Mouse (Mus musculus): Measurements from ENCODE around the gene Kcnk7.
"Not testable (repeated sequence)": the region's sequence is repeated elsewhere in the genome, so short reads cannot be mapped to it uniquely, and the experiment has no call there.

Gene Kcnk7

DNA sequence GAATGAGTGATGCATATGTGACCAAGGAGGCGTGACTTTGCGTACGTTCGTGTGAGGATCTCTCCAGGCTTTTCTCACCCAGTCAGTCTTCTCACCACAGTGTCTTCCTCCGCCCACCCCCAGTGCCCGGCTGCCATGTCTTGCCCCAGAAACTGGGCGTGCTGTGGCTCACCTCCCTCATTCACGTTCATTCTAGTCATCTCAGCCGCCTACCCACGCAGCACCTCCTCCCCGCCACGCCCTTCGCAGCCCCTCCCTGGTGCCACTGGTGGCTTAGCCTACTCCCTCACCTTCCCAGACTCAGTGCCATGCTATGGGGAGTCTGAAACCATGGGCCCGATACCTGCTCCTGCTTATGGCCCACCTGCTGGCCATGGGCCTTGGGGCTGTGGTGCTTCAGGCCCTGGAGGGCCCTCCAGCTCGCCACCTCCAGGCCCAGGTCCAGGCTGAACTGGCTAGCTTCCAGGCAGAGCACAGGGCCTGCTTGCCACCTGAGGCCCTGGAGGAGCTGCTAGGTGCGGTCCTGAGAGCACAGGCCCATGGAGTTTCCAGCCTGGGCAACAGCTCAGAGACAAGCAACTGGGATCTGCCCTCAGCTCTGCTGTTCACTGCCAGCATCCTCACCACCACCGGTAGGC lies at the start of gene Kcnk7:
Gene Kcnk7, plus strand, starts transcription at position 205 of the 638 bp plus-strand sequence.
- no peak for DNase-seq (ENCODE audit: low spot score)

DNA sequence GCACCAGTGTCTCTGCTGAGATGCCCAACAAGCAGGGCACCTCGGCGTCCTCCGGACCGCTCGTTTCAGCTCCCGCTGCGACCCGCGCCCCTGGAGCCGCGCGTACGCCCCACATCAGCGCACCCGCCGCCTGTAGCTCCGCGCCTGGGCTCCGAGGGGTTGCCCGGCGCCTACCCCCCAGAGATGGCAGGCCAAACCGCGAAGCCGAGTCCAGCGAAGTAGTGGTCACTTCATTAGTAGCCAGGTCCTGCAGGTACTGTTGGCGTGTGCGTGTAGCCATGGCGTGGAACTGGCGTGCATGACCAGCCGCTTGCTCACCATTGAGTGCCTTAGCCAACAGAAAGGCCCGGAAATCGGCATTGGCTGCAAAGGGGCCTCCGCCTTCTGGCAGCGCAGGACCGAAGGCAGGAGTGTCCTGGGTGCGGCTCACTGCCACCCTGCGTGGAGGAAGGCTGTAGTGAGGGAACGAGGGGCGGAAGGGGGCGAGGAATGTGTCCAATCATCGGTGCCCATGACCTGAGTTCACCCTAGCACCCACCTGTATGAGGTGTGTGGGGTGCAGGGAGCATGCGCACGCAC lies 49.4 kb upstream of the Kcnk7 start:
- no peak for DNase-seq (ENCODE audit: low spot score)

DNA sequence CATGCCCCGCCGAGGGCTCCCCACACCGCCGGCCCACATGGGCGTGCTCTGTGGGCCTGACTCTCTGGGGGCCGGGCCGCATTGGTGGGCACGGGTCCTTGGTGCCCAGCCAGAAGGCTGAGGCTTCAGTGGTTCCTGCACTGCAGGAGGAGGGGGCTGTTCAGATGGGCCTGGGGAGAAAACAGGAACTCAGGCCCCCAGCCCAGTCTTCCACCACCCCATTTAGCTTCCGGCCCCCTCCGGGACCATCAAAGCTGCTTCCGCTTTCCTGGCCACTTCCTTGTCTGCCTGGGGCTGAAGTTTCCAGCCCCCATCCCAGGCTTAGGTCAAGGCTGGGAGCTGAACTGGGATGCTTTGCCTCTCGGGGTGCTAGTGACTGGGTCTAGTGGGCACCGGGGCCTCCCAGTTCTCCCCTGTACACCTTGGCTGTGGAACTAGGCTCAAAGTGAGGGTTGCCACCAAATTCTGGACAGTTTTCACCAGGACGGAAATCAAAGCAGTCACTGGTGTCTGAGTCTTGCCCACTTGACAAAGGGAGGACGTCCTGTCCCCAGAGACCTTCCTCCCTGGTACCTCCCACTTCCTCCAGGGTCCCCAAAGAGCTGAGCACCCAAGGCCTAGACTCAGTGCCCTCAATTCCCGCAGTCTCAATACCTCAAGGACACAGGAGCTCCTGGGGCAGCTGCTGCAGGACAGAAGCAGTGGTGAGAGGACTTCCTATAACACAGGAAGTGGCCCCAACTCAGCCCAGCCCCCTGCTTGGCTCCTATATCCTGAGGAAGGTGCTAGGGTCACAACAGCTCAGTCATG lies 43.0 kb upstream of the Kcnk7 start:
- no peak for DNase-seq (ENCODE audit: low spot score)

DNA sequence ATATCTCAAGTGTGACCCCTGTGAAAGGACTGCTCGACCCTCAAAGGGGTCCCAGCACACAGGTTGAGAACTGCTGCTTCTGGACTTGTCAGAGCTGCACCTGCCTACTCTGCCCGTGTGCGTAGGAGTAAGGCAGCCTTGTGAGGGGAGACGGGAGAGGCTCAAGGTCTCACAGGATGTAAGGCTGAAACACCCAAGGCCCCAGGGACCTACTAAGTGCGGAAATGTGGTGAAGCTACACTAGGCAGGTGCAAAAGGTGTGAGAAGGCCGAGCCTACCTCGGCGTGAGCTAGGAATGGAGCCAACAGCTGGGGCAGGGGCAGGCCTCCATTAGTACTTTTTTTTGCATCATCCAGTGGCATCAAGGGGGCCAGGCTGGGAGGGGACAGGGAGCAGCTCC lies 41.9 kb upstream of the Kcnk7 start:
- DNase-seq (ENCODE audit: low spot score), result no peak

DNA sequence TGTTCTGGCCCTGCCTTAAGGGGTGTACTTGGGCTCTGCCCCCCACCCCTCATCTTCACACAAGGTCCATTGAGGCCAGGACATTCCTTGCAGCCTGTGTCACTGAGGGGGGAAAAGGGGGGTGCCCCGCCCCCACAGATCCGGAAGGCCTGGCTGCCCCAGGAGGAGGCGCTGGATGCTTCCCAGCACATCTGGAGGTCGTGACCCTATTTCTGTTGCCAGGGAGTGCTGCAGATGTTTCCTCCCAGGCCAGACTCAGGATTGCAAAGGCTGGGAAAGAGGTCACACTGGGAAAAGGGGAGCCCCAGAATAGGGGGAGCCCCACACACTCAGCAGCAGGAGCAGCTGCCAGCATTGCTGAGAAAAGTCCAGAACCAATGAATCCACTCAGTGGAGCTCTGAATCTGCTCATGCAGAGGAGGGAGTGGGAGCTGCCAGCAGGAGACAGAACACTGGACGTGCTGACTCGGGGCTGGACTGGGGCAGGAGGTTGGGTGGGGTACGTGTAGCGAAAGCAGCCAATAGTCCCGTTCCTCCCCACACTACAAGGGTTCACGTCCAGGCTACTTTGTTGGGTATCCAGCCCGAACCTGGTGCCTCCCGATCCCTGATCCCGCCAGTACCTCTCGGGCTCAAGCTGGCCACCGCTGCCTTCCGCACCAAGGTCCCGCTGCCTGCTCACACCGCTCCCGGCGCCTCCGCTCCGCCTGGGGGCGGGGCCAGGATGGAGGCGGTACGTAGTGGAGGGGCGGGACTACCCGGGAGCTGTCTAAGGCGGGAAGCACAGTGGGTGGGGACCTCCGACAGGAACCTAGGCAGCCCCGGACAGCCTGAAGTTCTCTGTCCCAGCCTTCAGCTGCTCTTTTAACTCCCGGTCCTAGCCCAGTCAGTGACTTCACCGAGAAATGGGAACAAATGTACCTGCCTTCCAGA lies 40.9 kb upstream of the Kcnk7 start, which contains the start of gene Sipa1:
Gene Sipa1, minus strand, starts transcription at position 727 of the 933 bp plus-strand sequence.
- DNase-seq (ENCODE audit: low spot score), result peak; percentile 80

DNA sequence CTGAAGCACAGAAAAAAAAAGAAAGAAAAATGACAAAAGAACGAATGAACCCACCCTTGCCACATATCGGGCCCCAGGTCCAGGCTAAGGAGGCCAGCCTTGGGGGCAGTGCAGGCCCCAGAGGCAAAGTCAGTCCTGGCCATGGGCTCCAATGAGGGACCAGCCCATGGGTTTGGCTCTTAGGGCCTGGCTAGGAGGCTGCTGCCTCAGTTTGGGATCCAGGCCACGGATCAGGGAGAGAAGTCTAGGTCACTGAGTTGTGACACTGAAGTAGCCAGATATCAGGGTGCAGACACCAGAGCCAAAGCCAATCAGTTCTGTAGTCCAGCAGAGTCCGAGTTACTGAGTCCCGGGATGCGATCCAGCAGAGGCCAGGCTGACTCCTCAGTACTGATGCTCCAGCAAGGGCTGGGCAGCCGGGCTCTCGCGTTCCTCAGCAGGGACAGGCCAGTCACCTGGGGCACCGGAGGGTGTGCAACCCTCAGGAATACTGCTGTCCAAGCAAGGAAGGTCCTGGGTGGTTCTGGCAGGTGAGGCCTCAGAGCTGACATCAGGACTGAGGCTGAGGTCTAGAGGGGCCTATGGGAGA lies 39.4 kb upstream of the Kcnk7 start:
- DNase-seq (ENCODE audit: low spot score), result no peak

DNA sequence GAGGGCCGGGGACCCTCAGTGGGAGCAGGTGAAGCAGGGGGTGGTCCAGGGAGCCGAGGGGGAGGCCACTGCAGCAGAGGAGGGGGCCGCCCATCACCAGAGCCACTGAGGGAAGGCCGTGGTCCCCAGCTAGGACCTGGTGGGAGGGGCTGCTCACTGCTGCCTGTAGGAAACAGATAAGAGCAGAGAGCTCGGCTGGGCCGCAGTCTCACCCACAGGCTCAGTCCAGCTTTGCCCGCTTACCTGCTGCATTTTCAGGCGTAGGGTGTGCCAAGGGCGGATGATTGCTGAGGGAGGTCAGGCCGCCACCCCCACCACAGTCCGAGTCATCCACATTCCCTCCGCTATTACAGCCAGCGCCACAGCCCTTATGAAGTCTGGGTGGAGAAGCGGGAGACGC lies 38.7 kb upstream of the Kcnk7 start:
- DNase-seq (ENCODE audit: low spot score), result no peak

DNA sequence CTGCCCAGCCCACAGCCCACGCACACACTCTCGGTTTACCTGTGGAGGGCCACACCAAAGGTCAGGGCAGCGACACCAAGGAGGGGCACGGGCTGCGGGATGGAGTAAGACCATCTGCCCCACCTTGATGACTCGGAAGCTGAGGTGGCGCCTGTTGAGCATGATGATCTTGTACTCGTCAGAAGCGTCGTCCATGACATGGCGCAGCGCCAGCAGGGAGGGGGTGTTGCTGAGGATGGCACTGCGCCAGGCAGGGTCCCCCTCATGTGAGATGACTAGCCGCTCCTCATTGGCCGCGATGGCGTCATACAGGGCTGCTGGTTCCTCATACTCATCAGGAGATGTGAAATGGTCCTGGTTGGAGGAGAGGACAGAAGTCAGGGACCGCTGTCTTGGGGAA lies 37.8 kb upstream of the Kcnk7 start:
- DNase-seq (ENCODE audit: low spot score), result no peak

DNA sequence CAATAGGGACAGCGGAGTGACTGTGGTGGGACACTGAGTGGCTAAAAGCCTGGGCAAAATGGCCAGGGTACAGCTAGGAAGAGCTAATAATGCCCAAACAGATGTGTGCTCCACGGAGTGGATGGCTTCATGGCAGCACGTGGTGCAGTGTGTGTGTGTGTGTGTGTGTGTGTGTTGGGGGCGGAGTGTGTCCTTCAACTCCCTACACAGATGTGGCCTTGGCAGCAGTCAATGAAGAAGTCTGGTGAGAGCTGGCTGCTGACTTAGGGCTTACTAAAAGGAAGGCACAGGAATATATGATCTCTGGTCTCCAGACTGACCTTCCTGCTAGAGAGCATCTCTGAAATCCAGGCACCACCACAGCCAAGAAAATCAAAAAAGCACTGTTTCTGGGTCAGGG lies 35.8 kb upstream of the Kcnk7 start:
- DNase-seq (ENCODE audit: low spot score), result no peak

DNA sequence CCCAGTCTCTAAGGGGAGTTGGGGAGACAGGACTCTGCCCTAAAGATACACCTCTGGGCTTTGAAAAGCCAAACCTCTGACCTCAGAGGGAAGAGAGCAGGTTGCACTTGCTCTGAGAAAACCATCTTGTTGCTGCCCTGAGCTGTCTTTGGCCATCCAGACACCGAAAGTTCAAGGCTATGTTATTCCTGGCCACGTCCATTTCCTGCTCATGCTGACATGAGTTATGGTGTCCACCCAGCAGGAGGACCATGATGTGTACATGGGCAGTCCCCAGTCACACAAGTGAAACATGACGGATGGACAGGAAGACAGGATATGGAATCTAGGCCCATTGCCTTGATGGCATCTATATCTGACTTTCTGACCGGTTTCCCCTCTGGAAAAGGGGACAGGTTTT lies 23.7 kb upstream of the Kcnk7 start:
- DNase-seq (ENCODE audit: low spot score), result no peak

DNA sequence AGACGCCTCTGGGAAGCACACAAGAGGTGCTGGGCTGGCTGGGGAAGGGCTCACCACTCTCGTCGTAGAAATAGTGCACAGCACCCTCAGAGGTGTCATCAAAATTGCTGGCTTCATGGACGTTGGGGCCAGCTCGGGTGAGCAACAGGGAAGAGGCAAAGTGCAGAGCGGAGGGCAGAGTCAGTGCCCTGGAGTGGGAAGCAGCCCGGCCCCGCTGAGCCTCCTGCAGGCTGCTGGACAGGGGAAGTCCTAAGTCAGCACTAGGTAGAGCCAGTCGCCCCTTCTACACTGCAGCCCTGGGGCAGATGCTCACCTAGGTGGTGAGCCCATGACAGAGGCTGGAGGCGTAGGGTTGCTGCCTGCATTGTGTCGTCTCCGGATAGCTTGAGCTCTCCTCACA lies 19.9 kb upstream of the Kcnk7 start:
- no peak for DNase-seq (ENCODE audit: low spot score)

DNA sequence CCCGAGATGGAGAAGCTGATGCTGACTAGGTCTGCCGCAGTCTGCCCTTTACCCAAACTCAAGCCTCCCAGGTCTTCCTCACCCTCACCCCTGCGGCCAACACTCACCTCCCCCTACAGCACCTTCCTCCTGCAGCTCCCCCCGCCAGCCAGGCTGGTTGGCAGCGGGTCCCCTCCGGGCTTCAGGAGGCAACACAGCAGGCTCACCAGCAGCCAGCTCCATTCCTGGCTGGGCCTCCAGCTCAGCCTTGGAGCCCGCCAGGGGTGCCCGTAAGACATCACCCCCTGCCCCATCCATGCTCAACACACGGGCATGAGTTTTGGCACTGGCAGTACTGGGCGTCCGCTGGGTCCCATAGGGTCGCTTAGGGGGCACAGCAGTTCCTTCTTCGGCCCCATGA lies 19.2 kb upstream of the Kcnk7 start:
- no peak for DNase-seq (ENCODE audit: low spot score)

DNA sequence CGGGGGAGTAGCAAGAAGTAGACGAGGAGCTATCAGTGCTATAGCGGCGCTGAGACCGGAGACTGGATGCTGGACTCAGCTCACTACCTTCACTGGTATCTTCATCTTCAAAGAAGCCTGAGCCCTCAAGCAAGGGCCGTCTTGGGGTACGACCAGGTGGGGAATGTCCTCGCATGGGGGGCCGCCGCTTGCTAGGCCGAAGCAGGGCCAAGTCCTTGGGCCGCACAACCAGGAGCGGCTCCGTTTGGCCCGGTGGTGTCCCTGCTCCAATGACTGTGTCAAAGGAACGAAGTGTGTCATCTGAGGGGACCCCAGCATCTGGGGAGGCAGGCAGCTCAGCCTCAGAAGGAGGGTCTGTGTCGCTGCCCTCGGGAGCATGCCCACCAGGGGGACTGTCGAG lies 18.7 kb upstream of the Kcnk7 start:
- DNase-seq (ENCODE audit: low spot score), result no peak

DNA sequence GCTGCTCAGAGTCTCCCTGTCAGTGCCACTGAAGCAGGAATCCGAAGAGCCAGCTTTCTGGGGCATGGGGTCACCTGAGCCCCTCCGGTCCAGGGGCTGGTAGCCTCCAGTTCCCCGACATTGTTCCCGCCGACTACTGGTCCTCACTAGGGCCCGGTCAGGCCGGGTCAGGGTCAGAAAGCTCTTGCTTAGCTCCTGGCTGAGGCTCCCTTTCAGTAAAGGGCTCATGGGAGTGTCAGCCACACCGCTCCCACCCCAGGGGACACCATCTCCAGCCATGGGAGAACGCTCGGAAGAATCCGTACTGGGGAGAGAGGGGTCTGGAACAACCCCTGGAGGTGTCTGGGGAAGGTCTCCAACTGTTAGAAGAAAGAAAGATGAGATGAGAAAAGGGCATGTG lies 18.3 kb upstream of the Kcnk7 start:
- no peak for DNase-seq (ENCODE audit: low spot score)

DNA sequence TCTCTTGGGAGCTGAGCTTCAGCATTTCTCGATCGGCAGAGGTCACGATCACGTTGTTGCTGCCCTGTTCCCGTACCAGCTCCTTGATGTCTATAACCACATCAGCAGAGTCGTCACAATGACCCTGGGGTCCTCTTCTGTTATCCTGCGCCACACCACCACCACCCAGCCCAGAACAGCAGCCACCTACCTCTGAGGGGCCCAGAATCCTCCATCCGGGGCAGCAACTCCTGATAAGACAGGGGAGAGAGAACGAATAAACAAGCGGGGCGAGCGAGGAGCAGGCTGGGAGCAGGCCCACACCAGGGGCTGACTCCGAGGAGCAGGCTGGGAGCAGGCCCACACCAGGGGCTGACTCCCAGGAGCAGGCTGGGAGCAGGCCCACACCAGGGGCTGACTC lies 17.7 kb upstream of the Kcnk7 start:
- no peak for DNase-seq (ENCODE audit: low spot score)

DNA sequence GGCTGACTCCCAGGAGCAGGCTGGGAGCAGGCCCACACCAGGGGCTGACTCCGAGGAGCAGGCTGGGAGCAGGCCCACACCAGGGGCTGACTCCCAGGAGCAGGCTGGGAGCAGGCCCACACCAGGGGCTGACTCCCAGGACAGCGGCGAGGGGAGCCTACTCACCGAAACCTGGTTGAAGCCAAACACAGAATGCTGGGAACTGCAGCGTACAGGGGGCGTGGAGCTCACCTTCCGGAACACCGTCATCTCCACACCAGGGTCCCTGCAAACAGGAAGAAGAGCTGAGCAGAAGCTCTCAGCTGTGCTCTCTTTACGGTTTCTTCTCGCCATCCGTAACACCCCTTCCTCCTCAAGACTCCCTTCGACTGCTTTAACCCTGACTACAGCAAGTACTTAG lies 17.2 kb upstream of the Kcnk7 start:
- DNase-seq (ENCODE audit: low spot score), result not testable (repeated sequence)

DNA sequence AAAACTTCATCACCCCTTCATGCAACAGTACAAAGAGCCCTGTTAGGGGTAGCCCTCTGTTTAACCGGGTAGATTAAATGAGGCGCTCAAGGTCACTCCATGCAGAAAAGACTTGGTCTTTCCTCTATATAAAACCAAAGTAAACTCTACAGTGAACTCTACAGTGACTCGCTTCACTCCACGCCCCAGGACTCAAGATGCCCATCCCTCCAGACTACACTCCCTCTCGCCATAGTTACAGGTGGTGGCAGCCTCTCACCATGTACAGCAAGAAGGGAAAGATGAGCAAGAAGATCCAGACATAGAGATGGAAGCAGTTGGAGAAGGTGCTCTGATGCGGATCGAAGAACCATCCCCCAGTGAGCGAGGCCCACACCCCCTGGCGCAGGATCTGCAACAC lies 16.4 kb upstream of the Kcnk7 start:
- no peak for DNase-seq (ENCODE audit: low spot score)

DNA sequence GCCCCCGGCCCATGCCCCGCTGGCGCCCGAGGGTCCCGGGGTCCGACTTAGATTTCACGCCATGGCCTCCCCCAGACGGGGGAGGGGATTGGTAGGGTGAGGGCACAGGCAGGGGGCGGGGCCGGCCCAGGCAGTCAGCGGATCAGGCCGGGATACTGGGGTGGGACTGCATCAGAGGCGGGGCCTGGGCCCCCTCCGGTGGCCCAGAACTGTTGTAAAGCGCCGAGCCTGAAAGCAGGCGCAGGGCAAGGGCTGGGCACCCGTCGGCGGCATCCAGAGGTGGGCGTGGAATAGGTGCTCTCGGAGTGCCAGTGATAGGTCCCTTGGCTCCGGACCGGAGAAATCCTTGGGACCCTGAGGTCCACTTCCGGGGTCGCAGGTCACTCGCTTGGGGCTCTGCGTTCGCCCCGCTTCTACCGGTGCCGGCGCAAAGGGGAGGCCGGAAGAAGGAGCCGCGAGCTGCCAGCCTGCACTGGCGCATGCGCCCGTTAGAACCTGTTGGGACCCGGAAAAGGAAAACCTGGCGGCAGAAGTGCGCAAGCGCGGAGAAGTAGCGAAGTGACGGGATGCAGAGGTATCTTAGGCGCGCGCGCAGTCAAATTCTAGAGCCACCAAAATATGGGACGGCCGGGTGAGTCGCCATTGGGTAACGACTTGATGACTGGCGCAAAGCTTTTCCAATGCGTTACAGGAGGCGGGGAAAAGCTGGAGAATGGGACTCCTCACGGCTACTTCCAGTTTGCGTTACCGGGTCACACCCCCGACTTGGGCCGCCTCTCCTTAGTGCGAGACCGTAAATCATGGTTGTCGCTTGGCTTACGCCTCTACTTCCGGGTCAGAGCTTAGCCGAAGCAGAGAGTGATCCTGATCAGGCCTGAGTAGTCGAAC lies 15.7 kb upstream of the Kcnk7 start, which contains the start of the genes Map3k11 and Pcnx3:
Gene Map3k11, plus strand, starts transcription at position 543 of the 888 bp plus-strand sequence.
Gene Pcnx3, minus strand, starts transcription at position 709 of the 888 bp plus-strand sequence.
- peak; percentile 95 for DNase-seq (ENCODE audit: low spot score)

DNA sequence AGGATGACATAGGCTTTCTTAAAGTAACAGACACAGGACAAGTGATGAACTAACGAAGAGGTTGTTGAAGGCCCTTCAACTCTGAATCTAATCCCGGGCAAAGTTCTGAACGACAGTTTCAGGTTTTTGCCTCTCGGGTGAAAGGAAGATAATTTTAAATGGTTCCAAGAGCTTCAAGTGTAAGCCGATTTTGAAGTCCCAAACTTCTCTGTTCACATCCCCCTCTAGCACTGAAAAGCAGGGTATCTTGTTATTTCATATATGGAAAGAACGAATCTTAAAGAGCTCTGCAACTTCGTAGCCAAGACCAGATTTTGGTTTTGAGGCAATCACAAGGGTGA lies 15.1 kb upstream of the Kcnk7 start:
- no peak for DNase-seq (ENCODE audit: low spot score)

DNA sequence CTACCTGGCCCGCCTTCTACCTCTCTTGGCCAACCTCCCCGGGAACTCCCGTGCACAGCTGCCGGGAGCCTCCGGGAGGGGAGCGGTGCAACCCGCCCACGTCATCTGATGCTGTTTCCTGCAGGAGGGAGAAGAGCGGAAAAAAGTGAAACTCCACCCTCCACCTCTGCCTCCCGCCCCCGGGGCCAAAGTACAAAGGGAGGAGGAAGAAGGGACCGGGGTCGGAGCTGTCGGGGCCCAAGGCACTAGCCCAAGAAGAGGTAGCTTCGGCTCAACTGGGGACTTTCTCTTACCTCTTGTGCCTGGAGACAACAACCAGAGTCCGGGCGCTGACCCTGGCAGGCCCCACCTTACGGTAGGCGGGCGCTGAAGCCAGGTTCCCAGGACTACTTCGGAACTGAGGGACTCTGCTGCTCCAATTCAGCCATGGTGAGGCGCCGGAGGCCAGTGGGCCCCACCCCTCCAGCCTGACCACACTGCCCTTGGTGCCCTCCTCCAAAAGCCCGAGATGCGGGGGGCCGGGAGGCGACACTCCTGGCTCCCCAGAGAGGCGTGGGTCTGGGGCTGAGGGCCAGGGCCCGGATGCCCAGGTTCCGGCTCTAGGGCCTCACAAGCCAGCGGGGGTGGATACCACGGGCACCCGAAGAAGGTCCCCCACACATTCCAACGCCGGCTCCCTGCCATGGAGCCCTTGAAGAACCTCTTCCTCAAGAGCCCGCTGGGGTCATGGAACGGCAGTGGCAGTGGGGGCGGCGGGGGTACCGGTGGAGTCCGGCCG lies 14.4 kb upstream of the Kcnk7 start:
- peak; percentile 76 for DNase-seq (ENCODE audit: low spot score)

Measured in MN1 (cell line).